ENCODE assay signal across 8 mouse cellular contexts in the genomic region with DNA sequence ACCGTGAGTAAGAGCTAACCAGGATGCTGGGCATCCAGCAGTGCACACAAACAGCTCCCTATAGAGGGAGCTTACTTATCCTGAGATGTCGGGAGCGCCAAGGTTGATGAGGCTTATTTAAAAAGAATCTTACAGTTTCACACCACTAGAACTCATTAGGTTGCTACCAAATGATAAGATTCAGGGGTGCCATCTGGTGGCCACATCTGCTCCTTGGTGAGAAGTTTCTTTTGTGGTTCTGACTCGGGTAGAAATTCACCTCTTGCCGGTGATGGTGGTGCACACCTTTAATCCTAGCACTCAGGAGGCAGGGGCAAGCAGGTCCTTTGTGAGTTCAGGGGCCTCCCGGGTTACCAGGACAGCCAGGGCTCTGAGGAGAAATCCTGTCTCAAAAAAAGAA. TPM values are rescaled to one million over a fixed set of nuclear protein-coding genes. Genes with fewer than 3 reads are reported as not detected.
DNase-seq lines count a peak whose midpoint lies in the region; ATAC-seq lines count a peak whose summit lies in the region.

No protein-coding gene starts in this region.

- H3K9ac ChIP-seq in forebrain, embryonic 11.5 days (ENCODE audit: low read length) = no peak overlapping the region
- H3K9ac ChIP-seq in forebrain, embryonic 15.5 days (replicated peaks) = no peak overlapping the region
- peak overlapping the region; percentile 25; the same call in 1 of the 2 replicates for H3K9ac ChIP-seq in intestine, embryonic 14.5 days (ENCODE audit: low read length)
- no peak overlapping the region for H3K9ac ChIP-seq in stomach, embryonic 14.5 days (replicated peaks; ENCODE audit: low read depth, low read length)

- H3K4me1 ChIP-seq in forebrain, embryonic 11.5 days (replicated peaks; ENCODE audit: control insufficient read depth, insufficient read depth, low read length) = peaks cover 2% of the 10 kb centered on the region; the same call in 1 of the 2 replicates
- H3K4me1 ChIP-seq in forebrain, embryonic 15.5 days = peaks cover 13% of the 10 kb centered on the region
- peaks cover 20% of the 10 kb centered on the region for H3K4me1 ChIP-seq in intestine, embryonic 14.5 days (replicated peaks; ENCODE audit: control insufficient read depth, insufficient read depth, low read length)
- peaks cover 16% of the 10 kb centered on the region for H3K4me1 ChIP-seq in stomach, embryonic 14.5 days (ENCODE audit: control insufficient read depth, insufficient read depth, low read length)

- intact Hi-C loops in left cerebral cortex, postnatal 4 days (cut with DNase I) = no loop called here

- H3K36me3 ChIP-seq in forebrain, embryonic 11.5 days (ENCODE audit: control insufficient read depth, insufficient read depth, low read length) = no peaks in the 10 kb centered on the region; the same call in 1 of the 2 replicates
- H3K36me3 ChIP-seq in forebrain, embryonic 15.5 days = no peaks in the 10 kb centered on the region
- peaks cover 41% of the 10 kb centered on the region for H3K36me3 ChIP-seq in intestine, embryonic 14.5 days (ENCODE audit: control insufficient read depth, insufficient read depth, low read length)
- H3K36me3 ChIP-seq in stomach, embryonic 14.5 days (ENCODE audit: control insufficient read depth, insufficient read depth, low read length) = peaks cover 21% of the 10 kb centered on the region

- H3K4me3 ChIP-seq in forebrain, embryonic 11.5 days (ENCODE audit: low read depth, low read length) = 0 out of 2 replicates have a peak overlapping the region, but pooled peaks have one; percentile 0
- no peak overlapping the region for H3K4me3 ChIP-seq in forebrain, embryonic 15.5 days
- H3K4me3 ChIP-seq in intestine, embryonic 14.5 days (ENCODE audit: low read depth, low read length) = no peak overlapping the region
- peak overlapping the region; percentile 3; the same call in 1 of the 2 replicates for H3K4me3 ChIP-seq in stomach, embryonic 14.5 days (ENCODE audit: low read depth, low read length)

- DNase-seq in forebrain, embryonic 11.5 days (ENCODE audit: low spot score) = no peak
- DNase-seq in adrenal gland, postnatal 25 days = peak; percentile 54
- DNase-seq in intestine, embryonic 14.5 days (ENCODE audit: low spot score) = peak; percentile 76
- peak; percentile 69 for DNase-seq in left cerebral cortex, postnatal 4 days

- H3K27ac ChIP-seq in forebrain, embryonic 11.5 days (ENCODE audit: low read depth, low read length) = no peak overlapping the region
- H3K27ac ChIP-seq in forebrain, embryonic 15.5 days (replicated peaks) = no peak overlapping the region
- no peak overlapping the region for H3K27ac ChIP-seq in intestine, embryonic 14.5 days (ENCODE audit: low read depth)
- H3K27ac ChIP-seq in stomach, embryonic 14.5 days (ENCODE audit: low read length) = no peak overlapping the region

- no peaks in the 10 kb centered on the region for H3K27me3 ChIP-seq in forebrain, embryonic 11.5 days (ENCODE audit: control insufficient read depth, insufficient read depth, low read length)
- no peaks in the 10 kb centered on the region for H3K27me3 ChIP-seq in forebrain, embryonic 15.5 days
- no peaks in the 10 kb centered on the region for H3K27me3 ChIP-seq in intestine, embryonic 14.5 days (replicated peaks; ENCODE audit: control insufficient read depth, insufficient read depth, low read length)
- H3K27me3 ChIP-seq in stomach, embryonic 14.5 days (ENCODE audit: control insufficient read depth, insufficient read depth, low read length) = no peaks in the 10 kb centered on the region

- ATAC-seq in forebrain, embryonic 11.5 days (replicated peaks; ENCODE audit: low FRiP score) = no peak
- ATAC-seq in forebrain, embryonic 15.5 days (replicated peaks) = no peak
- ATAC-seq in erythroid progenitor cell, adult 5-6 weeks (replicated peaks; ENCODE audit: low FRiP score, poor library complexity, severe bottlenecking) = peak; percentile 48
- no peak for ATAC-seq in intestine, embryonic 14.5 days (replicated peaks; ENCODE audit: low FRiP score, low TSS enrichment, low read depth)
- 0 out of 2 replicates have a peak, but pooled peaks have one; percentile 5 for ATAC-seq in megakaryocyte-erythroid progenitor cell, adult 5-6 weeks (replicated peaks; ENCODE audit: low FRiP score, low TSS enrichment, poor library complexity, severe bottlenecking)
- no peak for ATAC-seq in stomach, embryonic 14.5 days (ENCODE audit: insufficient number of reproducible peaks, insufficient read depth, low FRiP score, low read depth)

- H3K9me3 ChIP-seq in forebrain, embryonic 11.5 days (ENCODE audit: control insufficient read depth, low read length) = no peaks in the 10 kb centered on the region
- no peaks in the 10 kb centered on the region for H3K9me3 ChIP-seq in forebrain, embryonic 15.5 days
- no peaks in the 10 kb centered on the region for H3K9me3 ChIP-seq in intestine, embryonic 14.5 days (ENCODE audit: control insufficient read depth, low read length)
- H3K9me3 ChIP-seq in stomach, embryonic 14.5 days (ENCODE audit: control insufficient read depth, low read depth, low read length) = no peaks in the 10 kb centered on the region

- H3K4me2 ChIP-seq in forebrain, embryonic 11.5 days (ENCODE audit: low read depth, low read length, severe bottlenecking) = peak overlapping the region; percentile 74; the same call in 1 of the 2 replicates
- H3K4me2 ChIP-seq in forebrain, embryonic 15.5 days (replicated peaks) = no peak overlapping the region
- peak overlapping the region; percentile 93 for H3K4me2 ChIP-seq in intestine, embryonic 14.5 days (ENCODE audit: low read length)
- peak overlapping the region; percentile 94 for H3K4me2 ChIP-seq in stomach, embryonic 14.5 days (replicated peaks; ENCODE audit: low read depth, low read length)

- WGBS in forebrain, embryonic 11.5 days = 56% methylated on average over 6 of the region's 6 CpGs
- WGBS in forebrain, embryonic 15.5 days = 34% methylated on average over 6 of the region's 6 CpGs
- WGBS in intestine, embryonic 14.5 days = 42% methylated on average over 6 of the region's 6 CpGs
- 47% methylated on average over 6 of the region's 6 CpGs for WGBS in stomach, embryonic 14.5 days

RNA-seq across cellular contexts. Expression of a gene that starts 2.1 kb away (rescaled TPM):
- 52.8 and 54.7 TPM in 2 replicates for polyA plus RNA-seq in forebrain, embryonic 11.5 days (2014; fragmentation: Nextera tagmentation; extraction: Ambion mirVana)
- 11.2 and 12.1 TPM in 2 replicates for polyA plus RNA-seq in forebrain, embryonic 15.5 days (2015; fragmentation: Nextera tagmentation; extraction: Ambion mirVana)
- 1.7 and 4.3 TPM in 2 replicates for total RNA-seq in adrenal gland, postnatal 25 days (2021)
- 72.4 and 84.3 TPM in 2 replicates for total RNA-seq in erythroid progenitor cell, adult 5-6 weeks (2015; ENCODE audit: low replicate concordance)
- total RNA-seq in erythroid progenitor cell, adult 5-6 weeks (2017; ENCODE audit: low replicate concordance) = 96.1 and 116 TPM in 2 replicates
- 32.5 and 32.9 TPM in 2 replicates for polyA plus RNA-seq in intestine, embryonic 14.5 days (2014; fragmentation: Nextera tagmentation; extraction: Ambion mirVana)
- 1 to 10 TPM; 1.4 to 1.8 TPM for total RNA-seq in left cerebral cortex, postnatal 4 days (2021)
- total RNA-seq in megakaryocyte-erythroid progenitor cell, adult 5-6 weeks (2014; fragmentation: Nextera tagmentation) = 85.0 and 101 TPM in 2 replicates
- total RNA-seq in megakaryocyte-erythroid progenitor cell, adult 5-6 weeks (2017) = 67.8 and 78.7 TPM in 2 replicates
- 31.4 and 32.6 TPM in 2 replicates for polyA plus RNA-seq in stomach, embryonic 14.5 days (2014; fragmentation: Nextera tagmentation; extraction: Ambion mirVana)

RNA-seq across cellular contexts. Expression of a gene that starts 18.0 kb away (rescaled TPM):
- polyA plus RNA-seq in forebrain, embryonic 11.5 days (2014; fragmentation: Nextera tagmentation; extraction: Ambion mirVana) = 23.3 and 25.2 TPM in 2 replicates
- 9.2 and 9.9 TPM in 2 replicates for polyA plus RNA-seq in forebrain, embryonic 15.5 days (2015; fragmentation: Nextera tagmentation; extraction: Ambion mirVana)
- total RNA-seq in adrenal gland, postnatal 25 days (2021) = 21.8 and 27.7 TPM in 2 replicates
- total RNA-seq in erythroid progenitor cell, adult 5-6 weeks (2015; ENCODE audit: low replicate concordance) = 4.3 and 18.4 TPM in 2 replicates
- 0.51 and 1.4 TPM in 2 replicates for total RNA-seq in erythroid progenitor cell, adult 5-6 weeks (2017; ENCODE audit: low replicate concordance)
- polyA plus RNA-seq in intestine, embryonic 14.5 days (2014; fragmentation: Nextera tagmentation; extraction: Ambion mirVana) = 42.4 and 43.6 TPM in 2 replicates
- 10 to 100 TPM; 20.3 to 21.5 TPM for total RNA-seq in left cerebral cortex, postnatal 4 days (2021)
- total RNA-seq in megakaryocyte-erythroid progenitor cell, adult 5-6 weeks (2014; fragmentation: Nextera tagmentation) = 7.8 and 15.9 TPM in 2 replicates
- total RNA-seq in megakaryocyte-erythroid progenitor cell, adult 5-6 weeks (2017) = 2.2 and 3.0 TPM in 2 replicates
- 54.0 and 56.8 TPM in 2 replicates for polyA plus RNA-seq in stomach, embryonic 14.5 days (2014; fragmentation: Nextera tagmentation; extraction: Ambion mirVana)

RNA-seq across cellular contexts. Expression of a gene that starts 46.2 kb away (rescaled TPM):
- polyA plus RNA-seq in forebrain, embryonic 11.5 days (2014; fragmentation: Nextera tagmentation; extraction: Ambion mirVana) = 5.5 and 6.3 TPM in 2 replicates
- polyA plus RNA-seq in forebrain, embryonic 15.5 days (2015; fragmentation: Nextera tagmentation; extraction: Ambion mirVana) = 4.4 and 5.1 TPM in 2 replicates
- 18.0 and 26.4 TPM in 2 replicates for total RNA-seq in adrenal gland, postnatal 25 days (2021)
- total RNA-seq in erythroid progenitor cell, adult 5-6 weeks (2015; ENCODE audit: low replicate concordance) = 15.1 and 36.0 TPM in 2 replicates
- 8.2 and 8.9 TPM in 2 replicates for total RNA-seq in erythroid progenitor cell, adult 5-6 weeks (2017; ENCODE audit: low replicate concordance)
- polyA plus RNA-seq in intestine, embryonic 14.5 days (2014; fragmentation: Nextera tagmentation; extraction: Ambion mirVana) = 5.1 and 5.3 TPM in 2 replicates
- 10 to 100 TPM; 22.1 to 24.3 TPM for total RNA-seq in left cerebral cortex, postnatal 4 days (2021)
- total RNA-seq in megakaryocyte-erythroid progenitor cell, adult 5-6 weeks (2014; fragmentation: Nextera tagmentation) = 23.5 and 26.9 TPM in 2 replicates
- 3.6 and 4.4 TPM in 2 replicates for total RNA-seq in megakaryocyte-erythroid progenitor cell, adult 5-6 weeks (2017)
- polyA plus RNA-seq in stomach, embryonic 14.5 days (2014; fragmentation: Nextera tagmentation; extraction: Ambion mirVana) = 6.8 and 7.1 TPM in 2 replicates

Comparison
In these comparisons a context has a peak if more than half of its experiments do, and no peak if none do; other contexts are left out.
1. H3K4me3 ChIP-seq: peak in forebrain, embryonic 11.5 days (single experiment) and stomach, embryonic 14.5 days (single experiment); none in forebrain, embryonic 15.5 days (single experiment) and intestine, embryonic 14.5 days (single experiment).
2. ATAC-seq: peak in erythroid progenitor cell, adult 5-6 weeks (single experiment) and megakaryocyte-erythroid progenitor cell, adult 5-6 weeks (single experiment); none in forebrain, embryonic 11.5 days (single experiment), forebrain, embryonic 15.5 days (single experiment), intestine, embryonic 14.5 days (single experiment) and stomach, embryonic 14.5 days (single experiment).
3. RNA of a gene that starts 2.1 kb away (total RNA-seq): 67.8 to 101 TPM in megakaryocyte-erythroid progenitor cell, adult 5-6 weeks and 72.4 to 116 TPM in erythroid progenitor cell, adult 5-6 weeks; 1.4 to 1.8 TPM in left cerebral cortex, postnatal 4 days and 1.7 to 4.3 TPM in adrenal gland, postnatal 25 days; every median in the first group is over 10 times any median in the second.